Mouse (Mus musculus): ENCODE data around the gene Dars.

DNA sequence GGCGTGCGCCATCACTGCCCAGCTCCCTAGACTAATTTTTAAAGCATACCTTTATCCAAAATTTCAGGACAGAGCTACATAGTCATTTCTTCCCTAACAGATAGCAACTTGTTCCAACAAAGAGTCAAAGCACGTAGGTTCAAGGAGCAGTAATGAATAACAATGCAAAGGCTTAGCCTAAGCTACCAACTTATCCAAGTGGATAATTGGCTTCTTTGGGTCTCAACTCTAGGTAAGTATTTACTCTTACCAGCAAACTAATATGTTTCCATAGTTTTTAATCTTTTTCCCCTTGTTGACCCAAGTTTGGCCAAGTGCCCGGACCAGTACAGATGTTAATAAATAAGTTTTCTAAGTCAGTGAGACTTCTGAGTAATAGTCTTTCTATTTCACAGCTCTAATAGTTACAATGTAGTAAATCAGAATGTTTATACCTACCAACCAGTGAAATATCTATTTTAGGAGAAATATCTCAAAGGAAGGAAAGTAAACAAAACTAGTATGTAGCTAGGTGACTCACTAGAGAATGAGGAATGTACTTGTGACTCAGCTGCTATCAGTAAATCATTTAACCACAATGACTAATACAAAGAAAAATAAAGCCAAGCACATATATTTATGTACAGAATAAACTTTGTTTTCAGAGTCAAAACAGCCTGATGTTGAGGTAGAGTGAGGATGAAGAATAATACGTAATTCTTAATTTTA lies 18.3 kb downstream of the Dars start:
- TF ChIP-seq CTCF (IDR thresholded peaks at IDR 0.05; ENCODE audit: borderline replicate concordance, insufficient read depth, low read depth, low read length), result no peak
- no peak for TF ChIP-seq POLR2A (IDR thresholded peaks at IDR 0.05; ENCODE audit: borderline replicate concordance, insufficient read depth, low read length)

All from cerebellum, adult 2 months (tissue).